Mouse (Mus musculus) midbrain, embryonic 13.5 days (tissue): ENCODE measurements around the gene Kyat1. TPM values are rescaled to one million over a fixed set of nuclear protein-coding genes. Genes with fewer than 3 reads are reported as not detected.

Experiments
- ATAC-seq: fragments of 200-750 bp; cut with Nextera tagmentation; 2 replicates; pipeline ENCODE4 v1.8.0; 2017; ENCODE audit warnings: mild to moderate bottlenecking, moderate TSS enrichment, moderate library complexity
- H3K27ac ChIP-seq: fragments of 300-500 bp; sonication (generic); 2 replicates; pipeline ENCODE4 v1.5.1; 2015; ENCODE audit warnings: inconsistent platforms, mild to moderate bottlenecking, moderate library complexity
- H3K27me3 ChIP-seq: fragments of 300-500 bp; sonication (generic); 2 replicates; pipeline ENCODE4 v1.6.1; 2015; ENCODE audit warnings: mild to moderate bottlenecking, inconsistent platforms
- H3K36me3 ChIP-seq: fragments of 300-500 bp; sonication (generic); 2 replicates; pipeline ENCODE4 v1.6.1; 2015; ENCODE audit warnings: mild to moderate bottlenecking, inconsistent platforms
- H3K4me1 ChIP-seq: fragments of 300-500 bp; sonication (generic); replicated peaks from 2 replicates; pipeline ENCODE4 v1.6.1; 2015; ENCODE audit warnings: inconsistent platforms
- H3K4me2 ChIP-seq: fragments of 300-500 bp; sonication (generic); replicated peaks from 2 replicates; pipeline ENCODE4 v1.6.1; 2015; ENCODE audit warnings: moderate library complexity, mild to moderate bottlenecking, inconsistent platforms
- H3K4me3 ChIP-seq: fragments of 300-500 bp; sonication (generic); replicated peaks from 2 replicates; pipeline ENCODE4 v1.5.1; 2015; ENCODE audit warnings: mild to moderate bottlenecking, inconsistent platforms
- H3K9ac ChIP-seq: fragments of 300-500 bp; sonication (generic); replicated peaks from 2 replicates; pipeline ENCODE4 v1.6.1; 2015; ENCODE audit warnings: mild to moderate bottlenecking, inconsistent platforms
- H3K9me3 ChIP-seq: fragments of 300-500 bp; sonication (generic); 2 replicates; pipeline ENCODE4 v1.6.1; 2016; ENCODE audit warnings: mild to moderate bottlenecking, inconsistent platforms
- WGBS: fragments of 180-500 bp; shearing (Covaris S2); methylation state at CpG from one replicate; pipeline ENCODE4 v1.1.7; 2015; 5-methylcytosine and 5-hydroxymethylcytosine counted together
- polyA plus RNA-seq: library from polyadenylated mRNA; unstranded; fragments of >200 nt; fragmentation: Nextera tagmentation; extraction: Ambion mirVana; gene quantifications from 2 replicates; pipeline ENCODE4 v1.2.1, GENCODE M21; 2015

The Kyat1 gene
- polyA plus RNA-seq = 15.9 and 16.8 TPM in 2 replicates

DNA sequence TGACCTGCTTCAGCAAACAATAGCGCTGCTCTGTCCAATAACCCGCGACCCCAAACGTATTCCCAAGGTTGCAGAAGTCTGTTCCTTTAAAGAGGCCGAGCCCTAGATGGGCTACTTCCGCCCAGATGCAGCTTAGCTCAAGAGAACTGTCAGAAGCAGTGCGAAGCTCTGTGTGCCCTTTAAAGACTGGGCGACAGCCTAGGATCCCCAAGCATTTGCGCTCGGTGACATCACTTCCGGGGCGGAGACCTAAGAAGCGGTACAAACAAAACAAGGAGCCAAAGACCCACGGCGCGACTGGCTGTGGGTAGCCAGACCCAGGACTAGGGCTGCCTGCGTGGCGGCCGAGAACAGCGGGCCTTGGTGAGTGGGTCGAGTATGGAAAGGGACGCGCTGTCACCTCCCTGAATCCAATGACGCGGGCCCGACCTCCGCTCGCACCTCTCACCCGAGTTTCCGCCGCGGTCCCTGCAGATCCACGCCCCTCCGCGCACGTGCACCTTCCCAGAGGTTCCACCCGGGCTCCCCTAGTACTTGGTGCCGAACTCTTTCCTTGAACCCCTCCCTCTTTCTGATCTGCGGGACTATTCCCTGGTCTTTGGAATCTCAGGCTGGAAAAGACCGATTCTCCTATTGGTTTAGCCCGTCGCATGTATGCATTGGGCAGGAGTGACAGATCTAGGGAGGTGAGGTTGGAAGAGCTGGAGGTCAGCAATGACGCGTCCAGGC is at the start of gene Kyat1:
Gene Kyat1 (minus strand): TSS at position 219 of the 729 bp plus-strand sequence.
- H3K4me3 ChIP-seq = peak within 1 kb of the TSS; percentile 63
- H3K9ac ChIP-seq = peak within 1 kb of the TSS; percentile 72
- 0% methylated on average over 44 of the region's 44 CpGs for WGBS
- no peaks in the 10 kb centered on the region for H3K9me3 ChIP-seq
- peak; percentile 99 for ATAC-seq
- peak within 1 kb of the TSS; percentile 89 for H3K4me2 ChIP-seq
- peak within 1 kb of the TSS; percentile 77 for H3K27ac ChIP-seq
- H3K27me3 ChIP-seq = no peaks in the 10 kb centered on the region
- H3K36me3 ChIP-seq = no peaks in the 10 kb centered on the region
- H3K4me1 ChIP-seq = peaks cover 23% of the 10 kb centered on the region

DNA sequence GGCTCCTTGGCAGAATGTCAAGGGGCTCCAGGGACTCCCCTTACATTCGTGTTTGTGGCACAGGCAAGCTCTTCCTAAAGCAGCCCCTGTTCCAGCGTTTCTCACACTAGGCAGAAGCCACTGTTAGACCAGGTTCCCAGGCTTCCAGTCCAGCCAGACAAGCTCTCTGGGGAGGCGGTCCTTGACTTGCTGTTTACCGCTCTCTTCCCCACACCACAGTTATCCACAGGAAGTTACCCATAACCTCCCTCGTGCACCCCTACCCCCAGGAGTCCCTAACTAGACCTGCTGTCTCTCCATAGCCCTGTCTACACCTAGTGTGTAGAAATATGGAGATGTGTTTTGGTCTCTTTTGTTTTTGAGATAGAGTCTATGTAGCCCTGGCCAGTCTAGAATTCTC is 48.2 kb upstream of the Kyat1 start:
- no peak overlapping the region for H3K27ac ChIP-seq
- no peaks in the 10 kb centered on the region for H3K27me3 ChIP-seq
- H3K9ac ChIP-seq = no peak overlapping the region
- no peaks in the 10 kb centered on the region for H3K9me3 ChIP-seq
- peaks cover 95% of the 10 kb centered on the region for H3K36me3 ChIP-seq
- no peak overlapping the region for H3K4me2 ChIP-seq
- H3K4me3 ChIP-seq = no peak overlapping the region
- 90% methylated on average over 5 of the region's 5 CpGs for WGBS
- peaks cover 6% of the 10 kb centered on the region; the same call in 1 of the 2 replicates for H3K4me1 ChIP-seq
- no peak for ATAC-seq

DNA sequence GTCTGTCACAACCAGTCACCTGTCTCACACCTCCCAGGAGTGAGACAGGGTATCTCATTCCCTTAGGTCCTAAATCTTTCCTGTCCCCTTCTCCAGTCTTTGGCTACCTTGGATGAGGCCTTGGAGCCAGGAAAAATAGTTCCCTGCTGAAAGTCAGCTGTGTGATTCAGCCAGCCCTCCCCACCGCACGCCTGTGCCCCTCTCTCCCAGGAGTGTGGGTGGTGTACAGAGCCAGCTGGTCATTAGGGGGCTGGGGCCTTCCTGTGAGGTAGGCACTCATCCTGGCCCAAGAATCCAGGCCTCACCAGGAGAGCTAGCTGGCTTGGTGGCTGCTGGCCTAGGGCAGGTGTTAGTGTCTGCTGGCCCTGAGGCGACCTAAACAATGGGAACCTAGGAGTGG is 46.9 kb upstream of the Kyat1 start:
- Histone ChIP-seq H3K27ac (no peak overlapping the region), H3K4me1 (peaks cover 6% of the 10 kb centered on the region; the same call in 1 of the 2 replicates)

DNA sequence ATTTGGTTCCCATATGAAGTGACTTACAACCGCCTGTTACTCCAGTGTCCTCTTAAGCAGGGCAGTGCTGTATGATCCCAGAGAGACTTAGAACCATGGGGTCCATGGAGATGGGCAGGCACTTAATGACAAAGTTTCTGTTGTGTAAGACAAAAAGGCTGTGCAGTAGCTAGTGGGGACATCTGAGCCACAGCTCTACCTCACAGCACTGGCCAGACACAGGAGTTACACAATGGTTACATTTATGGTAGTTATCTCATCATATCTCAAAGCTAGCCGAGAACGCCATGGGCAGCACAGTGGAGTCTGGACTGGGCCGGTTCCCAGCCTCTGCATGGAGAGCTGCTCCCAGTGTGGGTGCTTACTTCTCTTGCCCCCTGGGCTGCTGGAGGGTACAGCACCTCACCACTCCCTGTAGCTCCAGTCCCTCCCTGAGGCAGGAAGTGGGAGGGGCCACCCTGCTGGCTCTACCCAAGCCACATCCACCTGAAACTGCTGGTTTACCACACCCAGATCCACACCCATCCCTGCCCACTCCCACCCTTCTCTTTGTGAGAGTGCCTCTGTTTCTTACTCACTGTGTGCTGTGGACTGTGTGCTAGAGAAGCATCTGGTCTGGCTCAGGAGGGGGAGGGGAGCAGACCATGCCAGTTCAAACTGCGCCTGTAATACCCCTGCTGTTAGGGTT is 45.9 kb upstream of the Kyat1 start:
- peaks cover 89% of the 10 kb centered on the region for H3K36me3 ChIP-seq
- no peak overlapping the region for H3K4me2 ChIP-seq
- 90% methylated on average over 5 of the region's 5 CpGs for WGBS
- no peak overlapping the region for H3K4me3 ChIP-seq
- H3K27me3 ChIP-seq = no peaks in the 10 kb centered on the region
- no peak overlapping the region for H3K27ac ChIP-seq
- H3K9ac ChIP-seq = no peak overlapping the region
- peaks cover 6% of the 10 kb centered on the region; the same call in 1 of the 2 replicates for H3K4me1 ChIP-seq
- no peak for ATAC-seq
- no peaks in the 10 kb centered on the region for H3K9me3 ChIP-seq

More for the DNA sequence above, 46.9 kb upstream of the Kyat1 start:
- H3K27me3 ChIP-seq = no peaks in the 10 kb centered on the region
- H3K4me3 ChIP-seq = no peak overlapping the region
- ATAC-seq = no peak
- 80% methylated on average over 3 of the region's 3 CpGs for WGBS
- H3K9ac ChIP-seq = no peak overlapping the region
- no peaks in the 10 kb centered on the region for H3K9me3 ChIP-seq
- H3K4me2 ChIP-seq = no peak overlapping the region
- peaks cover 95% of the 10 kb centered on the region for H3K36me3 ChIP-seq

DNA sequence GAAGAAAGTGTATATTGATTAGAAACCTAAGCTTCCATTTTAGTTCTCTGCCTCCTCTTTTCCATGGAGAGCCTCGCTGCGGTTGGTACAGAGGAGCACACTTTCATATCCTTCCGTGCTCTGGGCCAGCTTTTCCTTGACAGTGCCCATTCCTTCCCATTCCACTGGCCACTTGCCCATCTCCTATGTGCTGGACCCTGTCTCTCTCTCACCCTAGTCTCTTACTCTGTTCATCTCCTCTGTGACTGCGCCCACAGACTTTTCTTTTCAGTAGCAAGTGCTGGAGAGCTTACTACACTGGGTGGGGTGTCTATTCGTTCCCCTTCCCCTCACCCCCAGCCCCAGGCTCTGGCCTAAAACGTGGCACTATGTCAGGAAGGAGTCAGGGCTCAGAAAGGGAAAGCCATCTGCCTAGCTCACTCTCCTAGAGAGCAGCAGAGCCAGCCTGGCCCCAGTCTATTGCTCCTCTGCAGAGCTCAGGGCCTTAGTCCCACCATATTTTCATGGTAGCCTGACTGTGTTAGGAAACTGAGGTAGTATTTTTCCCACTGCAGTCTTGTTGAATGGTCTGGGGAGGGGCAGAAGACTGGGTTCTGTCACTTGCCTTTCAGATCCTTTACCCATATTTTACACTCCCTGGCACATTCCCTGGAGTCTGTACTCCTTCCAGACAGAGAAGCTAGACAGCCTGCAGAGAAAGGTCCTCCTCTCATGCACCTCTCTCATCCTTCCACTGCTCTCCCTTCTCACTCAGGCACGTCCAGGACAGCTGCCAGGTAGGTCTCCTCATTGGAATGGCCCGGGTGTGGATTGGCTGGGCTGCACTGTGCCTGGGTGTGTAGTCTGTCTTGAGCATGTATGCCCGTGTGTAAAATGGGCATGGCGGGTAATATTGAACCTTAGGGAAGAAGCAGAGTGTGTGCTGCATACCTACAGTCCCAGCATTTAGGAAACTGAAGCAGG is 44.8 kb upstream of the Kyat1 start:
- Histone ChIP-seq H3K27ac (no peak overlapping the region), H3K27me3 (no peaks in the 10 kb centered on the region), H3K9ac (no peak overlapping the region), H3K36me3 (peaks cover 89% of the 10 kb centered on the region), H3K4me3 (no peak overlapping the region), H3K9me3 (no peaks in the 10 kb centered on the region), H3K4me1 (peaks cover 6% of the 10 kb centered on the region; the same call in 1 of the 2 replicates), H3K4me2 (no peak overlapping the region)
- WGBS = 90% methylated on average over 10 of the region's 10 CpGs
- no peak for ATAC-seq

DNA sequence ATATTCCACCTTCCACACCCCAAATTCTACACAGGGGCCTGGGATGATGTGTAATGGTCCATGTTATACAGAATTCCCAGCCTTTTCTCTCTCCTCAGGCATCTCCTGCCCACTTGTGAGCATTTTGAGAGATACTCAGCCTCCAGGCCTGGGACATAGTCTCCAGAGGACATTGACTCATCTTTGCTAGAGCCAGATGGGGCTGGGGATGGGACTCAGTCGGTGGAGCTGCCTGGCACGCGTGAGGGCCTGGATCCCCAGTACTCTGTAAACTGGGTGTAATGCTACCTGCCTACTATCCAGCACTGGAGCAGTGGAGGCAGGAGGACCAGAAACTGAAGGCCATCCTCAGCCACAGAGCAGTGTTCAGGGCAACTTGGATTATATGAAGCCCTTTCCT is 43.5 kb upstream of the Kyat1 start:
- no peak overlapping the region for H3K4me3 ChIP-seq
- no peak overlapping the region for H3K4me2 ChIP-seq
- H3K9me3 ChIP-seq = no peaks in the 10 kb centered on the region
- no peak for ATAC-seq
- H3K36me3 ChIP-seq = peaks cover 89% of the 10 kb centered on the region
- 96% methylated on average over 3 of the region's 3 CpGs for WGBS
- H3K27ac ChIP-seq = no peak overlapping the region
- H3K4me1 ChIP-seq = peaks cover 8% of the 10 kb centered on the region; the same call in 1 of the 2 replicates
- H3K27me3 ChIP-seq = no peaks in the 10 kb centered on the region
- H3K9ac ChIP-seq = no peak overlapping the region

DNA sequence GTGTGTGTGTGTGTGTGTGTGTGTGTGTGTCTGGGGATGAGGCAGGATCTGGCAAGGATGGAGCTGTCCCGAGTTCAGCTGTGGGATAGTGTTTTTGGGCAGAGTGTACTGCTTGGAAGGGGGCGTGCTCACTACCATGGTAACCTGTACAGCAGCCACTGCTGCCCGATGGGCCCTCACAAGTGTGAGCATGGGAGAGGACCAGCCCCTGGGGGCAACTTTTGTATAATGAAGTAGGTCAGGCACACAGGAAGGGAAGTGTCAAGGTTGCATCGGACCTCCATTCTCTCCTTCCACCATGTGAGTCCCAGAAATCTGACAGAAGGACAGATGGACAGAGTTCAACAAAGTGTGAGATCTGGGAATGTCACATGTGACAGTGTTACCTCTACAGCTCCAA is 42.0 kb upstream of the Kyat1 start:
- no peak overlapping the region for H3K4me3 ChIP-seq
- 72% methylated on average over 4 of the region's 4 CpGs for WGBS
- no peaks in the 10 kb centered on the region for H3K27me3 ChIP-seq
- H3K4me2 ChIP-seq = no peak overlapping the region
- no peak overlapping the region for H3K9ac ChIP-seq
- no peak overlapping the region for H3K27ac ChIP-seq
- no peaks in the 10 kb centered on the region for H3K9me3 ChIP-seq
- ATAC-seq = no peak
- peaks cover 9% of the 10 kb centered on the region for H3K4me1 ChIP-seq
- peaks cover 90% of the 10 kb centered on the region for H3K36me3 ChIP-seq

DNA sequence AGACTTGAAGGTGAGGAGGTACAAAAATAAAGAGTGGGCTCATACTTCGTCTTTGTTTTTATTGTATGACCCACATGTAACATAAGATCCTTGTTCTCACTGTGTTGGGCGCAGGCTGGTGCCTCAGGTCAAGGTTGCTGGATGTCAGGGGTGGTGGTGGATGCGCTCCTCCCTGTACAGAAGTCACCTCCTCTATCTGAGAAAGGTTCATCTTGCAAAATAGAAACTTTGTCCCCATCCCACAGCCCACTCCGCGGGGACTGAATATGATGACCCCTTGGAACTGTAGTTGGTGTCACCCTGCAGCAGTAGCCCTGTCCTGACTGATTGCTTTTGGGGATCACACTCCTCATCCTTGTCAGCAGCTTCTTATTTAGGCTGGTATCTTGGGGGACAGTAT is 41.4 kb upstream of the Kyat1 start:
- H3K27me3 ChIP-seq = no peaks in the 10 kb centered on the region
- no peak overlapping the region for H3K9ac ChIP-seq
- no peak for ATAC-seq
- no peak overlapping the region for H3K4me3 ChIP-seq
- 94% methylated on average over 5 of the region's 5 CpGs for WGBS
- H3K27ac ChIP-seq = no peak overlapping the region
- H3K36me3 ChIP-seq = peaks cover 90% of the 10 kb centered on the region
- H3K4me1 ChIP-seq = peaks cover 13% of the 10 kb centered on the region
- no peaks in the 10 kb centered on the region for H3K9me3 ChIP-seq
- H3K4me2 ChIP-seq = no peak overlapping the region

DNA sequence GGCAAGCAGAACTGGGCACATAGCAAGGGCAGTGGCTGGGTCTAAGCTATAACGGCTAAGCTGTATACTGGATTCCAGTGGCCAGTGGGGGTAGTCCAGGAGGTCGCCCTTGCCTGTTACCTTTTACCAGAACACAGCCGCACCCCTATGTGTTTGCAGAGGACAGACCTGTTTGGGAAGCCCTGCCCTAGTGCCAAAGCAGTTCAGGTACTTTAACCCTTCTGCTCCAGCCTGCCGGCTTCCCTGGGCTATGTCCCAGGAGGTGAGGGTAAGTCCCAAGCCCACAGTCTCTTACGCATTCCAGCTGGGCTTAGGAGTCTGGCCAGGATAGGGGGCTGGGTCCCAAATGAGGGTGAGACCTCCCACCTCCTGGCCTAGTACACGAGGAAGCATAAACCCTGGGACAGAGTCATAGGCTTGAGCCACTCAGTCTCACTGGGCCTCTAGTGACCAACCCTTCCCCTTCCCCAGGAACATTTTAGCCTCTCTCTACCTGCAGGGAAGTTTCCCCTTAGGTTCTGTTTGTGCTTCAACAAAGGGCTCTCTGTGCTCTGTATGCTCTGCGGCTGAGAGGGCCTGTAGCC is 39.0 kb upstream of the Kyat1 start:
- no peaks in the 10 kb centered on the region for H3K27me3 ChIP-seq
- H3K4me2 ChIP-seq = no peak overlapping the region
- H3K27ac ChIP-seq = no peak overlapping the region
- 86% methylated on average over 7 of the region's 7 CpGs for WGBS
- ATAC-seq = no peak
- peaks cover 88% of the 10 kb centered on the region for H3K36me3 ChIP-seq
- no peak overlapping the region for H3K9ac ChIP-seq
- no peak overlapping the region for H3K4me3 ChIP-seq
- H3K4me1 ChIP-seq = peaks cover 15% of the 10 kb centered on the region
- no peaks in the 10 kb centered on the region for H3K9me3 ChIP-seq

DNA sequence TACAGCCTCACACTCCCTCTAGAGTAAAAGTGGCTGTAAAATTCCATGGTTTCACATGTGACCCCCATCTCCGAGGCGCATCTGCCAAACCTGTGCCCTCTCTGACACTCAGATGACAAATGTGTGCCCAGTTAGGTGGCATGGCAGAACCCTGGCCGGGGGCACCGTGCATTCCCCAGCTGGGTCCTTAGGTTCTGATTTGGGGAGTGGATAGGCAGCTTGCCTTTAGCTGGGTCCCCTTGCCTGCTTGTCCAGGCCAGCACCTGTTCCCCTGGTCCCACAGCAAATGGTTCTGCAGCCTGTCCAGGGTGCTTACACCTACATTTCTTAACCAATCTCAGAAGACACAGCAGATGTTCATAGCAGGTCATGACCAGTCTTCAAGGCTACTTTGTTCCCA is 37.7 kb upstream of the Kyat1 start:
- 96% methylated on average over 4 of the region's 4 CpGs for WGBS
- no peak overlapping the region for H3K27ac ChIP-seq
- H3K27me3 ChIP-seq = no peaks in the 10 kb centered on the region
- peaks cover 75% of the 10 kb centered on the region for H3K36me3 ChIP-seq
- no peak overlapping the region for H3K9ac ChIP-seq
- ATAC-seq = no peak
- H3K4me3 ChIP-seq = no peak overlapping the region
- no peak overlapping the region for H3K4me2 ChIP-seq
- peaks cover 28% of the 10 kb centered on the region for H3K4me1 ChIP-seq
- H3K9me3 ChIP-seq = no peaks in the 10 kb centered on the region

DNA sequence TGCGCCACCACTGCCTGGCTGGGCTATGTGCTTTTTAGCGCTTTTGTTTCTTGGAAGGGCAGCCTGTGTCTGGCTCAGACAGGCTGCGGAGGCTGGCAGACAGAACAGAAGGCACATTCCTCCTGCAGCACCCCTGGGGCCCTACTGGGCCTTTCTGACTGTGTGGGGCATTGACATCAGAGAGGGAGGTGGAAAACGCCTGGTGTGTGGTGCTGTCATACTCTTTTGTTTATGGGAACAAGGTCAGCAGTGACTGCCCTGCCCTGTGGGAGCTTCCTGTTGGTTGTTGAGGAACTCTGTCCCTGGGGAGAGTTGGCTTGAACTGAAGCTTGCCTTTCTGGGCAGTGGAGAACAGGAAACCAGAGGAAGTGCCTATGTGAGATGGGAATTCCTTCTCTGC is 36.9 kb upstream of the Kyat1 start:
- Histone ChIP-seq H3K4me2 (no peak overlapping the region), H3K27me3 (no peaks in the 10 kb centered on the region), H3K9ac (0 out of 2 replicates have a peak overlapping the region, but pooled peaks have one; percentile 11), H3K27ac (0 out of 2 replicates have a peak overlapping the region, but pooled peaks have one; percentile 4), H3K4me3 (no peak overlapping the region), H3K36me3 (peaks cover 66% of the 10 kb centered on the region), H3K9me3 (no peaks in the 10 kb centered on the region), H3K4me1 (peaks cover 31% of the 10 kb centered on the region)
- WGBS = 42% methylated on average over 4 of the region's 4 CpGs
- ATAC-seq = no peak
